Mouse (Mus musculus) forebrain, embryonic 15.5 days (tissue): Measurements from ENCODE around the gene Rnf207. TPM values are rescaled to one million over a fixed set of nuclear protein-coding genes. Genes with fewer than 3 reads are reported as not detected.

Experiments
- ATAC-seq: fragments of 200-750 bp; cut with Nextera tagmentation; replicated peaks from 2 replicates; pipeline ENCODE4 v1.8.0; 2017; ENCODE audit warnings: mild to moderate bottlenecking, moderate TSS enrichment, moderate library complexity
- H3K27ac ChIP-seq: fragments of 300-500 bp; sonication (generic); replicated peaks from 2 replicates; pipeline ENCODE4 v1.5.1; 2015; ENCODE audit warnings: mild to moderate bottlenecking, inconsistent platforms
- H3K27me3 ChIP-seq: fragments of 300-500 bp; sonication (generic); 2 replicates; pipeline ENCODE4 v1.6.1; 2015; ENCODE audit warnings: inconsistent platforms
- H3K36me3 ChIP-seq: fragments of 300-500 bp; sonication (generic); 2 replicates; pipeline ENCODE4 v1.6.1; 2015; ENCODE audit warnings: mild to moderate bottlenecking, inconsistent platforms
- H3K4me1 ChIP-seq: fragments of 300-500 bp; sonication (generic); 2 replicates; pipeline ENCODE4 v1.6.1; 2015; ENCODE audit warnings: inconsistent platforms
- H3K4me2 ChIP-seq: fragments of 300-500 bp; sonication (generic); replicated peaks from 2 replicates; pipeline ENCODE4 v1.6.1; 2015; ENCODE audit warnings: mild to moderate bottlenecking, inconsistent platforms
- H3K4me3 ChIP-seq: fragments of 300-500 bp; sonication (generic); 2 replicates; pipeline ENCODE4 v1.5.1; 2015; ENCODE audit warnings: mild to moderate bottlenecking, inconsistent platforms
- H3K9ac ChIP-seq: fragments of 300-500 bp; sonication (generic); replicated peaks from 2 replicates; pipeline ENCODE4 v1.6.1; 2015; ENCODE audit warnings: mild to moderate bottlenecking, inconsistent platforms
- H3K9me3 ChIP-seq: fragments of 300-500 bp; sonication (generic); 2 replicates; pipeline ENCODE4 v1.6.1; 2016; ENCODE audit warnings: inconsistent platforms
- WGBS: fragments of 180-500 bp; shearing (Covaris S2); methylation state at CpG from one replicate; pipeline ENCODE4 v1.1.7; 2015; ENCODE audit warnings: mixed read lengths; 5-methylcytosine and 5-hydroxymethylcytosine counted together
- polyA plus RNA-seq: library from polyadenylated mRNA; unstranded; fragments of >200 nt; fragmentation: Nextera tagmentation; extraction: Ambion mirVana; gene quantifications from 2 replicates; pipeline ENCODE4 v1.2.1, GENCODE M21; 2015

Gene Rnf207
- polyA plus RNA-seq, 1 experiment from 2014 or later = 2.9 TPM

DNA sequence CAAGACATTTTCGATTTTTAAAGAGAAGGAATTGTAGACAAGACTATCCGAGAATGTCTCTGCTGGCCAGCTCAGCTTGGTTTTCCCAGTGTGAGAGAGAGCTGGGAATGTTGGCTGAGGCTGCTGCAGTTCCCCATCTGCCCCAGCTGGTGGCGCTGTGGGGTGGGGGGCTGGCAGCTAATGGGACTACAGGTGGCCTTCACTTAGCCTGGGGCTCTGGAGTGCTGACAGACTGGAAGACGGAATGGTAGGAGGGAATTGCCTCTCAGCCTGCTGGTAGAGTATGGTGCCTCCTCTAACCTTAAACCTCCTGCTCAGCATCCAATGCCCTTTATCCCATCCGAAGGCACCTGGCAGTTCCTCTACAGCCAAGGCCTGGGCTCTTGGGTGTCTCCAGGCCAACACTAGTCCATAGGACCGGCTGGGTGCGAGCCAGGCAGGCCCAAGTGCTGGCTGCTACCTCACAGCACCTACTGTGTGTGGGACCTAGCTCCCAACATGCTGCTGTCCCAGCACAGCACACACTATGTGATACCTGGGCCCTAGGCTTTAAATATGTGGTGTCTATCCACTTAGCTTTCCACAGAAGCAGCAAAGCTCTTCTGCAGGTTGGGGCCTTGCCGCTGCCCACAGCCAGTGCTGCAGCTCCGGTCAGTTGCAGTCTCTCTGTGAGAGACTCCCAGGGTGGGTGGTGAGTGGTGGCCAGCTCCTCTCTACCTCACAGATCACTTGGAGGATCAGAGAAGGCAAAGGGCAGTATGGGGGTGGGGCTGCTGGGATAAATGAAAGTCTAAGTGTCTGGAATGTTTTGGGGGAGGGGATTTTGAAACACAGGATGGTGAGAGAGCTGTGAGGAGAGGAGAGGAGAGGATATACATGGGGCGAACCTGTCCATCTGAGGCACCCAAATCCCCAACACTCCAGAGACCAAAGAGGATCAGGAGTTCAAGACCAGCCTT is 42.1 kb downstream of the Rnf207 start:
- ATAC-seq = no peak
- peaks cover 41% of the 10 kb centered on the region for H3K27me3 ChIP-seq
- H3K4me2 ChIP-seq = no peak overlapping the region
- WGBS = 49% methylated on average over 10 of the region's 10 CpGs
- H3K9me3 ChIP-seq = no peaks in the 10 kb centered on the region
- H3K4me1 ChIP-seq = peaks cover 22% of the 10 kb centered on the region
- no peak overlapping the region for H3K4me3 ChIP-seq
- H3K9ac ChIP-seq = no peak overlapping the region
- no peak overlapping the region for H3K27ac ChIP-seq
- no peaks in the 10 kb centered on the region for H3K36me3 ChIP-seq

DNA sequence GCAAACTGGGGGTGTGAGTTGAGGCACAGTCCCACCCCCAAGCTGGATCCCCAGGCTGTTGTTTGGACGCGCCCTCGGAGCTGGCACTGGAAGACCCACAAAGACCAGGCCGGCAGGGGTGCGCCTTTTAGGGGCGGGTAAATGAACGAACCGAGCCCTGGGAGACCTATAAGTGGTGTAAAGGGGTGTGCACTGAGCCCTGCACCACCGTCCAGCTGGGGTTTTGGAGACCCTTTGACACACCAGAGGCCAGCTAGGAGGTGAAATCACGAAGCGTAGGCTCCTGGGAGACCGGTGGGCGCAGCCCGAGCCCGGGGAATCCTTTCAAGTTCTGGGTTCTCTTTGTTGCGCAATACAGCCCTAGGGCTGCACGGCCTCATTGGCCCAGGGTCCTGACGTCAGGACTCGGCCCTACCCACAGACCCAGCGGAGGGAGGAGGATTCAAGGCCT is 44.1 kb downstream of the Rnf207 start:
- Histone ChIP-seq H3K4me1 (peaks cover 22% of the 10 kb centered on the region), H3K9me3 (no peaks in the 10 kb centered on the region), H3K27me3 (peaks cover 22% of the 10 kb centered on the region; the same call in 1 of the 2 replicates), H3K4me2 (peak overlapping the region; percentile 77), H3K27ac (no peak overlapping the region), H3K4me3 (peak overlapping the region; percentile 54), H3K9ac (peak overlapping the region; percentile 58), H3K36me3 (no peaks in the 10 kb centered on the region)
- 2% methylated on average over 20 of the region's 20 CpGs for WGBS
- no peak for ATAC-seq

- 2% methylated on average over 42 of the region's 48 CpGs for WGBS
- Histone ChIP-seq H3K4me3 (peak within 1 kb of the TSS; percentile 54), H3K9me3 (no peaks in the 10 kb centered on the region), H3K36me3 (no peaks in the 10 kb centered on the region), H3K9ac (peak within 1 kb of the TSS; percentile 58), H3K4me1 (peaks cover 22% of the 10 kb centered on the region), H3K4me2 (peak within 1 kb of the TSS; percentile 77), H3K27me3 (peaks cover 20% of the 10 kb centered on the region; the same call in 1 of the 2 replicates), H3K27ac (peak within 1 kb of the TSS; percentile 49)
- peak; percentile 67 for ATAC-seq
Measured at GRCm38 (mm10) chr4:152273621-152274236, 45.1 kb downstream of the Rnf207 start, which contains the start of gene Gpr153. Gene Gpr153 (plus strand): TSS chr4:152274232.

DNA sequence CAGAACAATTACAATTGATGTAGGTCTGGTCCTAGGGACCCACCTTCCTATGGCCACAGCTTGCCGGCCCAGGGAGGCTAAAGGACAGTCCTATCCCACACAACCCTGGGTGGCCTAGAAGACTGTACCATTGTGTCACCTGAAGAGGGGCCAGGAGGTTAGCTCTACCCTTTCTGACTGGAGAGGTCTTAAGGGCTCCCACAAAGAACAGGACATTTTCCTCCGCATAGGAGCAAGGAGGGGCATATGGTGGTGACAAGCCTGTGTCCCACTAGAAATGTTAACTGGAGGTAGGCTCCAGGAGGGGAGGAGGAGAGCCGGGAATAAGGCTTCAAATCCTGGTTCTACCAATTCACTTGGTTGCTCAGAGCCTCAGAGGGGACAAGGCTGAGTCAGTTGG is 45.6 kb downstream of the Rnf207 start:
- peaks cover 20% of the 10 kb centered on the region; the same call in 1 of the 2 replicates for H3K27me3 ChIP-seq
- peaks cover 22% of the 10 kb centered on the region for H3K4me1 ChIP-seq
- no peaks in the 10 kb centered on the region for H3K36me3 ChIP-seq
- H3K9me3 ChIP-seq = no peaks in the 10 kb centered on the region
- WGBS = 27% methylated on average over 3 of the region's 3 CpGs
- H3K9ac ChIP-seq = no peak overlapping the region
- 0 out of 2 replicates have a peak overlapping the region, but pooled peaks have one; percentile 54 for H3K4me3 ChIP-seq
- ATAC-seq = peak; percentile 5; the same call in 1 of the 2 replicates
- H3K4me2 ChIP-seq = peak overlapping the region; percentile 77; the same call in 1 of the 2 replicates
- H3K27ac ChIP-seq = 0 out of 2 replicates have a peak overlapping the region, but pooled peaks have one; percentile 49

GRCm38 (mm10) chr4:152272449-152273049 is 46.2 kb downstream of the Rnf207 start:
- no peak for ATAC-seq
- Histone ChIP-seq H3K36me3 (no peaks in the 10 kb centered on the region), H3K27ac (no peak overlapping the region), H3K4me3 (no peak overlapping the region), H3K4me1 (peaks cover 28% of the 10 kb centered on the region), H3K9ac (no peak overlapping the region), H3K9me3 (no peaks in the 10 kb centered on the region), H3K27me3 (peaks cover 20% of the 10 kb centered on the region; the same call in 1 of the 2 replicates), H3K4me2 (no peak overlapping the region)
- 48% methylated on average over 9 of the region's 9 CpGs for WGBS

- WGBS = 77% methylated on average over 7 of the region's 7 CpGs
- Histone ChIP-seq H3K27me3 (peaks cover 20% of the 10 kb centered on the region; the same call in 1 of the 2 replicates), H3K36me3 (no peaks in the 10 kb centered on the region), H3K4me3 (no peak overlapping the region), H3K27ac (no peak overlapping the region), H3K9me3 (no peaks in the 10 kb centered on the region), H3K4me1 (peaks cover 31% of the 10 kb centered on the region), H3K9ac (no peak overlapping the region), H3K4me2 (no peak overlapping the region)
- ATAC-seq = no peak
Measured at GRCm38 (mm10) chr4:152272006-152272405, 46.8 kb downstream of the Rnf207 start.

GRCm38 (mm10) chr4:152271334-152271733 is 47.5 kb downstream of the Rnf207 start:
- WGBS = 92% methylated on average over 11 of the region's 11 CpGs
- Histone ChIP-seq H3K36me3 (no peaks in the 10 kb centered on the region), H3K9me3 (no peaks in the 10 kb centered on the region), H3K4me1 (peaks cover 34% of the 10 kb centered on the region), H3K9ac (no peak overlapping the region), H3K27me3 (peaks cover 20% of the 10 kb centered on the region; the same call in 1 of the 2 replicates), H3K4me3 (no peak overlapping the region), H3K27ac (no peak overlapping the region), H3K4me2 (no peak overlapping the region)
- no peak for ATAC-seq

- no peak for ATAC-seq
- Histone ChIP-seq H3K4me3 (no peak overlapping the region), H3K27ac (no peak overlapping the region), H3K9ac (no peak overlapping the region), H3K9me3 (no peaks in the 10 kb centered on the region), H3K27me3 (peaks cover 15% of the 10 kb centered on the region; the same call in 1 of the 2 replicates), H3K4me1 (peaks cover 40% of the 10 kb centered on the region), H3K4me2 (no peak overlapping the region), H3K36me3 (no peaks in the 10 kb centered on the region)
- 76% methylated on average over 9 of the region's 9 CpGs for WGBS
Measured at GRCm38 (mm10) chr4:152270599-152270998, 48.2 kb downstream of the Rnf207 start.

- no peak overlapping the region for H3K9ac ChIP-seq
- no peaks in the 10 kb centered on the region for H3K36me3 ChIP-seq
- ATAC-seq = no peak
- no peak overlapping the region for H3K27ac ChIP-seq
- H3K27me3 ChIP-seq = peaks cover 10% of the 10 kb centered on the region; the same call in 1 of the 2 replicates
- H3K4me1 ChIP-seq = peaks cover 40% of the 10 kb centered on the region
- H3K4me2 ChIP-seq = no peak overlapping the region
- no peak overlapping the region for H3K4me3 ChIP-seq
- WGBS = 87% methylated on average over 13 of the region's 13 CpGs
- H3K9me3 ChIP-seq = no peaks in the 10 kb centered on the region
Measured at GRCm38 (mm10) chr4:152269967-152270366, 48.8 kb downstream of the Rnf207 start.

DNA sequence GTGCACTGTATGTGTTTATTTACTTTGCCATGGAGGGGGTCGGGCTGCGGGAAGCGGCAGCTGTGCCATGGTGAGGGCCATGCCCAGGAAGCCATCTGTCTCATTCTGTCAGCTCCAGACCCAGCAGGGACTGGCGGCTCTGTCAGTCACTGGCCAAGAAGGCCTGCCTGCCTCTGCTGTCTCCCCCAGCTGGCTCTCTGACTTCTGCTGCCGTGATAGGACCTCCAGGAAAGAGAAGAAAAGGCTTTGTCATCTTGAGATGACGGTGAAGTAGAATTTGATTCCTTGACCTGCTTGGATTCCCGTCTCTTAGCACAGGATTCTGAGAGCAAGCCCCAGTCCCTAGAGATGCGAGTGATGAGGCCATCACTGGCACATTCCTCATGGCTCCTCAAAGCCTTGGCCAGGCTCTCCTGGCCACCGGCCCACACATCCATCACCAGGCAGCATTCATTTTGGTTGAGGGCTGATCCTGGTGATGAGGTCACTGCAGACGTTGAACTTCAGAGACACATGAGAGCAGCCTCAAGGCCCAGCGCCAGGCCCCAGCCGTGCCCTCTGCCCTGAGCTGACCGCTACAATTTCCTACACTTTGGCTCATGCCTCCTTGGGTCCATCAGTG is 50.9 kb downstream of the Rnf207 start:
- Histone ChIP-seq H3K27ac (0 out of 2 replicates have a peak overlapping the region, but pooled peaks have one; percentile 8), H3K9me3 (no peaks in the 10 kb centered on the region), H3K36me3 (no peaks in the 10 kb centered on the region), H3K9ac (no peak overlapping the region), H3K4me1 (peaks cover 23% of the 10 kb centered on the region), H3K27me3 (no peaks in the 10 kb centered on the region), H3K4me3 (no peak overlapping the region), H3K4me2 (no peak overlapping the region)
- peak; percentile 36 for ATAC-seq
- 73% methylated on average over 13 of the region's 13 CpGs for WGBS

- Histone ChIP-seq H3K36me3 (no peaks in the 10 kb centered on the region), H3K27ac (0 out of 2 replicates have a peak overlapping the region, but pooled peaks have one; percentile 14), H3K9ac (no peak overlapping the region), H3K4me1 (peaks cover 21% of the 10 kb centered on the region), H3K9me3 (no peaks in the 10 kb centered on the region), H3K4me2 (no peak overlapping the region), H3K4me3 (no peak overlapping the region), H3K27me3 (no peaks in the 10 kb centered on the region)
- no peak; the same call in 1 of the 2 replicates for ATAC-seq
- 55% methylated on average over 10 of the region's 10 CpGs for WGBS
Measured at GRCm38 (mm10) chr4:152266236-152266895, 52.4 kb downstream of the Rnf207 start.
